ENCODE assay signal across 22 mouse cellular contexts in the genomic region with DNA sequence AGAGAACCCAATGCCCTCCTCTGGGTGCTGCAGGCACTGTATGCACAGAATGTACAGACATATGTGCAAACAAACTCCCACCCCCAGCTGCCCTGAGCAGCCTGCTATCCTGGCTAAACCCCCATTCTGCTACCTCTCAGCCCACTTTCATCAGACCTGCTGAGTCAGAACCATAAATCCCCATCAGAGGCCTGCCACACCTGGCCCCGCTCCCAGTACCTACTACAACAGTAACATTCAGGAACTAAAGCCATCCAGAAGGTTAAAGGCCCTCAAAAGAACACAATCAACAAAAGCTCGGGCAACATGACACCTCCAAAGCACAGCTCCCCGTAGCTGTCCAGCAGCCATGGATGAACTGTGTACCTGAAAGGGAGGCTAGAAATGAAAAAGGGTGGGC. TPM values are rescaled to one million over a fixed set of nuclear protein-coding genes. Genes with fewer than 3 reads are reported as not detected.
A peak's percentile ranks its signal among the peaks of the same experiment; 100 is the strongest.
DNase-seq lines count a peak whose midpoint lies in the region; TF ChIP-seq lines count a peak whose summit lies in the region.
"Had no signal": no experiment of that assay in that cellular context is flagged by ENCODE, and none has a peak within 500 bp of the region (broad histone marks: within the 10 kb centered on the region; RNA-seq: fewer than 3 reads in every experiment).

No protein-coding gene starts in this region.

- intact Hi-C loops in gastrocnemius, postnatal 14 days (cut with DNase I; ENCODE audit: low total_unique reads) = no loop called here

- no peak for TF ChIP-seq POLR2A in small intestine, adult 2 months (IDR thresholded peaks at IDR 0.05; ENCODE audit: low read depth, low read length)

- H3K4me1 ChIP-seq in small intestine, adult 2 months (ENCODE audit: control insufficient read depth, insufficient read depth, insufficient read length, low read length) = peaks cover 11% of the 10 kb centered on the region; the same call in 1 of the 2 replicates
- H3K4me1 ChIP-seq: forebrain, embryonic 12.5 days; hindbrain, embryonic 13.5 days; kidney, embryonic 15.5 days; limb, embryonic 12.5 days had no signal

- H3K27me3 ChIP-seq in small intestine, adult 2 months (ENCODE audit: control insufficient read depth, insufficient read depth, low read length) = no peaks in the 10 kb centered on the region
- H3K27me3 ChIP-seq: CH12.LX; kidney, embryonic 15.5 days; liver, embryonic 12.5 days had no signal

- TF ChIP-seq CTCF in small intestine, adult 2 months (IDR thresholded peaks at IDR 0.05; ENCODE audit: extremely low read depth, insufficient read length, insufficient replicate concordance, low read depth, low read length) = no peak

- WGBS in small intestine, adult 2 months = 26% methylated on average over 3 of the region's 3 CpGs

- H3K4me3 ChIP-seq in small intestine, adult 2 months (ENCODE audit: low read depth, low read length) = no peak overlapping the region
- H3K4me3 ChIP-seq: forebrain, embryonic 12.5 days; hindbrain, embryonic 13.5 days; kidney, embryonic 15.5 days; limb, embryonic 12.5 days; liver, embryonic 12.5 days had no signal

- DNase-seq in heart, adult 11 months = peak; percentile 86
- no peak for DNase-seq in heart, adult 8-10 months (ENCODE audit: low spot score)
- peak; percentile 9 for DNase-seq in 3134 (ENCODE audit: extremely low read depth, insufficient read length, low spot score)
- peak; percentile 50 for DNase-seq in NIH3T3 (ENCODE audit: low read depth)
- no peak for DNase-seq in gastrocnemius, postnatal 10 days
- no peak for DNase-seq in c-Kit-positive CD71-positive TER-119-positive erythroid progenitor cells, embryonic 14.5 days (ENCODE audit: low spot score)
- DNase-seq in gastrocnemius, postnatal 14 days = no peak
- DNase-seq: adrenal gland, postnatal 14 days; cerebellum, adult 18-20 months; cerebellum, postnatal 25 days; gastrocnemius, postnatal 25 days; heart, postnatal 10 days; right cerebral cortex, postnatal 25 days; thymus, postnatal 4 days had no signal

- H3K36me3 ChIP-seq in small intestine, adult 2 months (ENCODE audit: control insufficient read depth, insufficient read depth, low read length) = no peaks in the 10 kb centered on the region
- H3K36me3 ChIP-seq: forebrain, embryonic 12.5 days; hindbrain, embryonic 13.5 days; kidney, embryonic 15.5 days; limb, embryonic 12.5 days; liver, embryonic 12.5 days had no signal

- H3K27ac ChIP-seq in small intestine, adult 2 months (ENCODE audit: insufficient read depth, low read depth, low read length) = peak overlapping the region; percentile 36; the same call in 1 of the 2 replicates
- H3K27ac ChIP-seq: forebrain, embryonic 12.5 days; hindbrain, embryonic 13.5 days; kidney, embryonic 15.5 days; limb, embryonic 12.5 days; liver, embryonic 12.5 days; macrophage had no signal

RNA-seq across cellular contexts. Expression of a gene that starts 6.1 kb away (rescaled TPM):
- total RNA-seq in heart, adult 8-10 months (2022) = not detected
- 21.9 and 43.3 TPM in 2 replicates for polyA plus RNA-seq in small intestine, adult 2 months (2012; rRNA removed)
- under 1 TPM in 1 of 2 experiments, not detected in 1; 0.09 TPM for total RNA-seq in gastrocnemius, postnatal 10 days (2021)
- under 1 TPM in 1 of 2 experiments, not detected in 1; 0.21 TPM for total RNA-seq in gastrocnemius, postnatal 14 days (2021)
- total RNA-seq: gastrocnemius, postnatal 25 days had no signal

RNA-seq across cellular contexts. Expression of a gene that starts 7.7 kb away (rescaled TPM):
- 10 to 100 TPM; 21.7 to 28.2 (median 27.1) TPM for total RNA-seq in heart, adult 8-10 months (2022)
- 2.2 and 5.3 TPM in 2 replicates for polyA plus RNA-seq in small intestine, adult 2 months (2012; rRNA removed)
- total RNA-seq in gastrocnemius, postnatal 10 days (2021) = 10 to 100 TPM; 21.2 to 22.6 TPM
- 10 to 100 TPM; 18.3 to 22.1 TPM for total RNA-seq in gastrocnemius, postnatal 14 days (2021)

RNA-seq across cellular contexts. Expression of a gene that starts 54.3 kb away (rescaled TPM):
- 10 to 100 TPM; 11.1 to 17.8 (median 14.1) TPM for total RNA-seq in heart, adult 8-10 months (2022)
- polyA plus RNA-seq in small intestine, adult 2 months (2012; rRNA removed) = 32.6 and 85.0 TPM in 2 replicates
- total RNA-seq in gastrocnemius, postnatal 10 days (2021) = 1 to 10 TPM; 5.8 to 6.7 TPM
- 1 to 10 TPM; 4.7 to 5.4 TPM for total RNA-seq in gastrocnemius, postnatal 14 days (2021)

Comparison
In these comparisons a context has a peak if more than half of its experiments do, and no peak if none do; other contexts are left out.
1. DNase-seq: peak in heart, adult 11 months (single experiment), 3134 (single experiment) and NIH3T3 (single experiment); none in heart, adult 8-10 months (single experiment), gastrocnemius, postnatal 10 days (single experiment), c-Kit-positive CD71-positive TER-119-positive erythroid progenitor cells, embryonic 14.5 days (single experiment) and gastrocnemius, postnatal 14 days (single experiment).